Mouse (Mus musculus): ENCODE results near the gene Mthfd1l.
"Not testable (repeated sequence)": the region's sequence is repeated elsewhere in the genome, so short reads cannot be mapped to it uniquely, and the experiment has no call there.

The Mthfd1l gene

GRCm38 (mm10) chr10:4116653-4117052, 143.7 kb downstream of the Mthfd1l start:
- no peak for TF ChIP-seq CTCF (conservative IDR thresholded peaks at IDR 0.05; ENCODE audit: low read length)
- H3K9me3 ChIP-seq (ENCODE audit: low read length) = no peaks in the 10 kb centered on the region
- H3K4me3 ChIP-seq (replicated peaks; ENCODE audit: low read length) = no peak overlapping the region
- peaks cover 77% of the 10 kb centered on the region for H3K4me1 ChIP-seq (replicated peaks; ENCODE audit: low read depth, low read length)
- H3K27me3 ChIP-seq (ENCODE audit: insufficient read depth, low read length) = no peaks in the 10 kb centered on the region
- H3K36me3 ChIP-seq (ENCODE audit: insufficient read depth, low read length) = peaks cover 70% of the 10 kb centered on the region

GRCm38 (mm10) chr10:4117091-4117490, 144.2 kb downstream of the Mthfd1l start:
- no peak overlapping the region for H3K4me3 ChIP-seq (replicated peaks; ENCODE audit: low read length)
- no peaks in the 10 kb centered on the region for H3K9me3 ChIP-seq (ENCODE audit: low read length)
- H3K36me3 ChIP-seq (ENCODE audit: insufficient read depth, low read length) = peaks cover 66% of the 10 kb centered on the region
- H3K4me1 ChIP-seq (replicated peaks; ENCODE audit: low read depth, low read length) = peaks cover 77% of the 10 kb centered on the region
- TF ChIP-seq POU5F1 (IDR thresholded peaks at IDR 0.05; ENCODE audit: borderline replicate concordance, low read length) (no peak), CTCF (conservative IDR thresholded peaks at IDR 0.05; ENCODE audit: low read length) (no peak)
- no peaks in the 10 kb centered on the region for H3K27me3 ChIP-seq (ENCODE audit: insufficient read depth, low read length)

- peaks cover 51% of the 10 kb centered on the region for H3K36me3 ChIP-seq (ENCODE audit: insufficient read depth, low read length)
- H3K4me1 ChIP-seq (replicated peaks; ENCODE audit: low read depth, low read length) = peaks cover 74% of the 10 kb centered on the region
- no peak overlapping the region for H3K4me3 ChIP-seq (replicated peaks; ENCODE audit: low read length)
- no peaks in the 10 kb centered on the region for H3K27me3 ChIP-seq (ENCODE audit: insufficient read depth, low read length)
- no peaks in the 10 kb centered on the region for H3K9me3 ChIP-seq (ENCODE audit: low read length)
- TF ChIP-seq CTCF (conservative IDR thresholded peaks at IDR 0.05; ENCODE audit: low read length) = no peak
- no peak for TF ChIP-seq NANOG (IDR thresholded peaks at IDR 0.05; ENCODE audit: borderline replicate concordance, low read length)
- no peak for TF ChIP-seq POU5F1 (IDR thresholded peaks at IDR 0.05; ENCODE audit: borderline replicate concordance, low read length)
Observed at GRCm38 (mm10) chr10:4119287-4119686, 146.4 kb downstream of the Mthfd1l start.

GRCm38 (mm10) chr10:4120708-4121107, 147.8 kb downstream of the Mthfd1l start:
- H3K4me3 ChIP-seq (replicated peaks; ENCODE audit: low read length) = no peak overlapping the region
- no peaks in the 10 kb centered on the region for H3K27me3 ChIP-seq (ENCODE audit: insufficient read depth, low read length)
- H3K9me3 ChIP-seq (ENCODE audit: low read length) = no peaks in the 10 kb centered on the region
- H3K4me1 ChIP-seq (replicated peaks; ENCODE audit: low read depth, low read length) = peaks cover 85% of the 10 kb centered on the region
- TF ChIP-seq NANOG (IDR thresholded peaks at IDR 0.05; ENCODE audit: borderline replicate concordance, low read length) = no peak
- TF ChIP-seq POU5F1 (IDR thresholded peaks at IDR 0.05; ENCODE audit: borderline replicate concordance, low read length) = no peak
- TF ChIP-seq CTCF (conservative IDR thresholded peaks at IDR 0.05; ENCODE audit: low read length) = no peak
- peaks cover 43% of the 10 kb centered on the region for H3K36me3 ChIP-seq (ENCODE audit: insufficient read depth, low read length)

- TF ChIP-seq POU5F1 (IDR thresholded peaks at IDR 0.05; ENCODE audit: borderline replicate concordance, low read length) = no peak
- no peak for TF ChIP-seq CTCF (conservative IDR thresholded peaks at IDR 0.05; ENCODE audit: low read length)
- TF ChIP-seq NANOG (IDR thresholded peaks at IDR 0.05; ENCODE audit: borderline replicate concordance, low read length) = no peak
- Histone ChIP-seq H3K4me3 (replicated peaks; ENCODE audit: low read length) (no peak overlapping the region), H3K9me3 (ENCODE audit: low read length) (no peaks in the 10 kb centered on the region), H3K4me1 (replicated peaks; ENCODE audit: low read depth, low read length) (peaks cover 88% of the 10 kb centered on the region), H3K36me3 (ENCODE audit: insufficient read depth, low read length) (peaks cover 40% of the 10 kb centered on the region), H3K27me3 (ENCODE audit: insufficient read depth, low read length) (no peaks in the 10 kb centered on the region)
Observed at GRCm38 (mm10) chr10:4121197-4121596, 148.3 kb downstream of the Mthfd1l start.

- H3K36me3 ChIP-seq (ENCODE audit: insufficient read depth, low read length) = peaks cover 31% of the 10 kb centered on the region
- H3K4me3 ChIP-seq (replicated peaks; ENCODE audit: low read length); H3K27me3 ChIP-seq (ENCODE audit: insufficient read depth, low read length); H3K9me3 ChIP-seq (ENCODE audit: low read length): not testable (repeated sequence)
- H3K4me1 ChIP-seq (replicated peaks; ENCODE audit: low read depth, low read length) = peaks cover 93% of the 10 kb centered on the region
Observed at GRCm38 (mm10) chr10:4123280-4123945, 150.5 kb downstream of the Mthfd1l start.

- H3K36me3 ChIP-seq (ENCODE audit: insufficient read depth, low read length) = peaks cover 23% of the 10 kb centered on the region
- no peak overlapping the region for H3K4me3 ChIP-seq (replicated peaks; ENCODE audit: low read length)
- H3K4me1 ChIP-seq (replicated peaks; ENCODE audit: low read depth, low read length) = peaks cover 94% of the 10 kb centered on the region
- no peaks in the 10 kb centered on the region for H3K27me3 ChIP-seq (ENCODE audit: insufficient read depth, low read length)
- no peaks in the 10 kb centered on the region for H3K9me3 ChIP-seq (ENCODE audit: low read length)
- TF ChIP-seq NANOG (IDR thresholded peaks at IDR 0.05; ENCODE audit: borderline replicate concordance, low read length) (no peak), CTCF (conservative IDR thresholded peaks at IDR 0.05; ENCODE audit: low read length) (no peak), POU5F1 (IDR thresholded peaks at IDR 0.05; ENCODE audit: borderline replicate concordance, low read length) (no peak)
Observed at GRCm38 (mm10) chr10:4124148-4124547, 151.2 kb downstream of the Mthfd1l start.

- TF ChIP-seq POU5F1 (IDR thresholded peaks at IDR 0.05; ENCODE audit: borderline replicate concordance, low read length) (no peak), CTCF (conservative IDR thresholded peaks at IDR 0.05; ENCODE audit: low read length) (no peak), NANOG (IDR thresholded peaks at IDR 0.05; ENCODE audit: borderline replicate concordance, low read length) (no peak)
- Histone ChIP-seq H3K9me3 (ENCODE audit: low read length) (no peaks in the 10 kb centered on the region), H3K4me3 (replicated peaks; ENCODE audit: low read length) (no peak overlapping the region), H3K27me3 (ENCODE audit: insufficient read depth, low read length) (no peaks in the 10 kb centered on the region), H3K4me1 (replicated peaks; ENCODE audit: low read depth, low read length) (peaks cover 96% of the 10 kb centered on the region), H3K36me3 (ENCODE audit: insufficient read depth, low read length) (peaks cover 15% of the 10 kb centered on the region)
Observed at GRCm38 (mm10) chr10:4125232-4125631, 152.3 kb downstream of the Mthfd1l start.

- TF ChIP-seq POU5F1 (IDR thresholded peaks at IDR 0.05; ENCODE audit: borderline replicate concordance, low read length) (no peak), NANOG (IDR thresholded peaks at IDR 0.05; ENCODE audit: borderline replicate concordance, low read length) (no peak), CTCF (conservative IDR thresholded peaks at IDR 0.05; ENCODE audit: low read length) (no peak)
- H3K4me3 ChIP-seq (replicated peaks; ENCODE audit: low read length) = peak overlapping the region; percentile 53
- H3K27me3 ChIP-seq (ENCODE audit: insufficient read depth, low read length) = no peaks in the 10 kb centered on the region
Observed at GRCm38 (mm10) chr10:4126335-4127012, 153.6 kb downstream of the Mthfd1l start.

More at GRCm38 (mm10) chr10:4126335-4127012, 153.6 kb downstream of the Mthfd1l start:
- peaks cover 89% of the 10 kb centered on the region for H3K4me1 ChIP-seq (replicated peaks; ENCODE audit: low read depth, low read length)
- H3K9me3 ChIP-seq (ENCODE audit: low read length) = no peaks in the 10 kb centered on the region
- H3K36me3 ChIP-seq (ENCODE audit: insufficient read depth, low read length) = peaks cover 8% of the 10 kb centered on the region
